Mouse (Mus musculus) stomach, embryonic 16.5 days (tissue): ENCODE data around the gene Asb3. TPM values are rescaled to one million over a fixed set of nuclear protein-coding genes. Genes with fewer than 3 reads are reported as not detected.

ENCODE experiments used
- polyA plus RNA-seq: library from polyadenylated mRNA; unstranded; fragments of >200 nt; fragmentation: Nextera tagmentation; extraction: Ambion mirVana; gene quantifications from 2 replicates; pipeline ENCODE4 v1.2.1, GENCODE M21; 2015

Gene Asb3
- polyA plus RNA-seq, 1 experiment from 2014 or later, result 27.7 TPM

Other genes with a start within 250 kb of the Asb3 start
- gene Acyp2, start 235.8 kb upstream of the Asb3 start, polyA plus RNA-seq, result 10.1 and 14.6 TPM in 2 replicates
- gene Psme4, start 113.7 kb upstream of the Asb3 start, polyA plus RNA-seq, result 14.7 and 16.1 TPM in 2 replicates
- gene Gpr75, start 58 bp upstream of the Asb3 start, polyA plus RNA-seq, result 0.32 and 0.36 TPM in 2 replicates
- 11.4 and 14.2 TPM in 2 replicates for gene Erlec1, start 68.9 kb downstream of the Asb3 start, polyA plus RNA-seq
- 29.3 and 37.8 TPM in 2 replicates for gene Chac2, start 100.9 kb downstream of the Asb3 start, polyA plus RNA-seq